Mouse (Mus musculus): ENCODE results near the gene Fastkd5. TPM values are rescaled to one million over a fixed set of nuclear protein-coding genes. Genes with fewer than 3 reads are reported as not detected.
A peak's percentile ranks its signal among the peaks of the same experiment; 100 is the strongest.

Gene Fastkd5
- 8.6 and 9.5 TPM in 2 replicates for polyA plus RNA-seq (2015; fragmentation: Nextera tagmentation; extraction: Ambion mirVana)

DNA sequence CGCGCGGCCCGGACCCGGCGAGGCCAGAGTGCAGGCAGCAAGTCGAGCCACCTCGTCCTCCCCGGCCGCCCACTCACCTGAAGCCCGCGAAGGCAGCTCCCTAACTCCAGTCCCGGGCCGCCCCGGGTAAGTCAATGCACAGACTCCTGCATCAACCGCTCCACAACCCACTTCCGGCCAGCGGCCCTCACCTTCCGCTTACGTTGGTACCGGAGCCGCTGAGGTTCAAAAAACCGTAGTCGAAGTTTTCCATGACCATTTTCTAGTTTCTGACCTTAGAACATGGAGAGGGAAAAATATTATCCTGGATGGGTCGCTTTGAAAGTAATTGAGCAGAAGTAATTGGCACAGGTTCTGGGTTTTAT lies at the start of gene Fastkd5, which contains the start of gene Ubox5:
TSS of gene Fastkd5 (minus strand) at position 189 of the 365 bp plus-strand sequence.
TSS of gene Ubox5 (minus strand) at position 200 of the 365 bp plus-strand sequence.
- peaks cover 23% of the 10 kb centered on the region for H3K36me3 ChIP-seq (replicated peaks)
- H3K9ac ChIP-seq: peak within 1 kb of the TSS; percentile 80
- peaks cover 28% of the 10 kb centered on the region for H3K4me1 ChIP-seq (replicated peaks)
- WGBS (ENCODE audit: insufficient replicate concordance): under 1% methylated on average over 25 of the region's 25 CpGs
- peak within 1 kb of the TSS; percentile 83 for H3K4me3 ChIP-seq (replicated peaks)
- peak; percentile 84 for ATAC-seq (ENCODE audit: insufficient read depth)
- no peaks in the 10 kb centered on the region for H3K9me3 ChIP-seq (replicated peaks)
- H3K4me2 ChIP-seq: peak within 1 kb of the TSS; percentile 85
- peak within 1 kb of the TSS; percentile 80 for H3K27ac ChIP-seq (replicated peaks)
- H3K27me3 ChIP-seq: peaks cover 33% of the 10 kb centered on the region

DNA sequence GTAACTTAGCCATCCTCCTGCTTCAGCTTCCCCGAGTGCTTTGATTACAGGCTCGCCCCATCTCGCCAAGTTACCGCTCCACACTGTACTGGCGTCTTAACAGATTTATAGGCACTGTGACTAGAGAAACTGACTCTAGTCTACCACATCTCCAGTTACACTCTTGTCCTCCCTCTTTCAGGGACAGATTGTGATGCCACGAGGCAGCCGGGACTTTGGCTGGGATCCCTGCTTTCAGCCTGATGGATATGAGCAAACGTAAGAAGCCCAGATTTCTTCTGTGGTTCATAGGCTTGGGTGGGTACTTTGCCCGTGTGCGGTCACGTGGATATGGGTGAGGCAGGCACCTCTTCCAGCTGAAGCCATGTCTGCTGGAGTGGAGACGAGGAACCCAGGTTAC lies 49.3 kb upstream of the Fastkd5 start:
- H3K4me2 ChIP-seq: no peak overlapping the region
- no peak overlapping the region for H3K9ac ChIP-seq
- no peak overlapping the region for H3K27ac ChIP-seq (replicated peaks)
- H3K27me3 ChIP-seq: no peaks in the 10 kb centered on the region
- ATAC-seq (ENCODE audit: insufficient read depth): no peak
- peaks cover 89% of the 10 kb centered on the region for H3K36me3 ChIP-seq (replicated peaks)
- H3K4me3 ChIP-seq (replicated peaks): no peak overlapping the region
- 83% methylated on average over 12 of the region's 12 CpGs for WGBS (ENCODE audit: insufficient replicate concordance)
- H3K4me1 ChIP-seq (replicated peaks): no peaks in the 10 kb centered on the region
- H3K9me3 ChIP-seq (replicated peaks): no peaks in the 10 kb centered on the region

DNA sequence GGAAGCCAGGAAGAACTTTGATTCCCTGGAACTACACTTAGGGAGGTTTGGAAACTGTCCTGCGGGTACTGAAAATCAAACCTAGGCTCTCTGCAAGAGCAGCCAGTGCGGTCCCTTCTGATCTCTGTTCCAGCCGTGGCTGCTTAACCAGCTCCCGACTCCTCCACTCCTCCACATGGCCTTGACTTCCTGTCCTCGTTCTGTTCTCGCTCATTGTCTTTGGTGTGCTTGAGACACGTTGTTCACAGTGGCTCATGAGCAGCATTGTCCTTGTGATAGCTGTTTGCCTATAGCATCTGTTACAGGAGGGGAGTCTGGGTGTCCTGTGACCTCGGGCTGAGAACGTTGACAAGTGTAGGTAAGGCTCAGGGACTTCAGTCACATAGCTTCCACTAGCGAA lies 47.4 kb upstream of the Fastkd5 start:
- Histone ChIP-seq H3K27me3 (no peaks in the 10 kb centered on the region), H3K4me1 (replicated peaks) (no peaks in the 10 kb centered on the region), H3K9me3 (replicated peaks) (no peaks in the 10 kb centered on the region), H3K27ac (replicated peaks) (no peak overlapping the region), H3K9ac (no peak overlapping the region), H3K4me3 (replicated peaks) (no peak overlapping the region), H3K4me2 (no peak overlapping the region), H3K36me3 (replicated peaks) (peaks cover 97% of the 10 kb centered on the region)
- ATAC-seq (ENCODE audit: insufficient read depth): no peak
- WGBS (ENCODE audit: insufficient replicate concordance): 77% methylated on average over 10 of the region's 10 CpGs

DNA sequence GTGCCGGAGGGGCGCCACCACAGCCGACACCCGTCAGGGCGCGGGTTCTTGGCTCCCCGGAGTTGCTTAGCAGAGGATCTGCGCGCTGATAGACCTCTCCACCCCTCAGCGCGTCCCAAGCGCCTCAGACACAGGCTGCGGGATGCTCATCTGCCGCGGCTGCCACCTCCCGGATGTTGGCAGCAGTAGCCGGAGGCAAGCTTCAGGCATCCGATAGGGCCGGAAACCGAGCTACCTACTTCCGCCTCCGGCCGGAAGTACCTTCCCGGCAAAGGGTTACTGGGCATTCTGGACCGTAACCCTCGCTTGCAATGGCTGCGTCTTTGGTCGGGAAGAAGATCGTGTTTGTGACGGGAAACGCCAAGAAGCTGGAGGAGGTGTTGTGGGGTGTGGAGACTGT lies 37.7 kb upstream of the Fastkd5 start, which contains the start of gene Itpa:
TSS of gene Itpa (plus strand) at position 52 of the 400 bp plus-strand sequence.
- peak; percentile 64 for ATAC-seq (ENCODE audit: insufficient read depth)

DNA sequence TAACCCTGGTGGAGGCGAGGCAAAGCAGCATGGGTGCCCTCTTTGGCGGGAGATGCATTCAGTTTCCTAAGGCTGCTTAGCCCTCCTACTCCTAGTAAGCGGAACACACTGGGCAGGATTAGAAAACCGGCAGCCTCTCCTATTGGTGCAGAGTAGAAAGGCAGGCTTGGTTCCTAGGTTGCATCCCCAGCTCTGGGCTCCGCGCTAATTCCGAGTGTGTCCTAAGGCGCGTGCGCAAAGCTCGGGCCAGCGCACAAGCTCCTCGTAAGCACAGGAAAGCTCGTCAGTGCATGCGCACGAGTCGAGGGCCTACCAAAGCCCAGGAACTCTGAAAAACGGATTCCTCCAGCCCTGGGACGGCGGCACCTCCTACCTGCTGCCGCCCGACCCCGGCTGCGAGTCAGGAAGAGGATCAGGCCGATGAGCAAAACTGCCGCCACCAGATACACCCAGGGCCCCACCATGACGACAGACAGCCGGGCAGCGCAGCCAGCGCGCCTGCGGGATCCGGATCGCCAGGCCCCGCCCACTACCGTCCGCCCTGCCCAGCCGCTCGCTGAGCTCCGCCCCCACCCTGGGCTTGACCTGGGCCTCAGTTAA lies 34.4 kb upstream of the Fastkd5 start, which contains the start of gene Ddrgk1:
TSS of gene Ddrgk1 (minus strand) at position 558 of the 600 bp plus-strand sequence.
- WGBS (ENCODE audit: insufficient replicate concordance): under 1% methylated on average over 40 of the region's 40 CpGs
- Histone ChIP-seq H3K36me3 (replicated peaks) (peaks cover 35% of the 10 kb centered on the region), H3K4me3 (replicated peaks) (peak within 1 kb of the TSS; percentile 72), H3K9me3 (replicated peaks) (no peaks in the 10 kb centered on the region), H3K4me1 (replicated peaks) (peaks cover 50% of the 10 kb centered on the region), H3K27me3 (no peaks in the 10 kb centered on the region), H3K27ac (replicated peaks) (peak within 1 kb of the TSS; percentile 97), H3K4me2 (peak within 1 kb of the TSS; percentile 87), H3K9ac (peak within 1 kb of the TSS; percentile 82)
- ATAC-seq (ENCODE audit: insufficient read depth): peak; percentile 92

More for the DNA sequence above, 37.7 kb upstream of the Fastkd5 start, which contains the start of gene Itpa:
- peak within 1 kb of the TSS; percentile 73 for H3K9ac ChIP-seq
- under 1% methylated on average over 31 of the region's 31 CpGs for WGBS (ENCODE audit: insufficient replicate concordance)
- no peaks in the 10 kb centered on the region for H3K9me3 ChIP-seq (replicated peaks)
- peaks cover 28% of the 10 kb centered on the region for H3K36me3 ChIP-seq (replicated peaks)
- H3K27me3 ChIP-seq: no peaks in the 10 kb centered on the region
- peak within 1 kb of the TSS; percentile 85 for H3K4me3 ChIP-seq (replicated peaks)
- peaks cover 62% of the 10 kb centered on the region for H3K4me1 ChIP-seq (replicated peaks)
- peak within 1 kb of the TSS; percentile 75 for H3K4me2 ChIP-seq
- H3K27ac ChIP-seq (replicated peaks): peak within 1 kb of the TSS; percentile 85

DNA sequence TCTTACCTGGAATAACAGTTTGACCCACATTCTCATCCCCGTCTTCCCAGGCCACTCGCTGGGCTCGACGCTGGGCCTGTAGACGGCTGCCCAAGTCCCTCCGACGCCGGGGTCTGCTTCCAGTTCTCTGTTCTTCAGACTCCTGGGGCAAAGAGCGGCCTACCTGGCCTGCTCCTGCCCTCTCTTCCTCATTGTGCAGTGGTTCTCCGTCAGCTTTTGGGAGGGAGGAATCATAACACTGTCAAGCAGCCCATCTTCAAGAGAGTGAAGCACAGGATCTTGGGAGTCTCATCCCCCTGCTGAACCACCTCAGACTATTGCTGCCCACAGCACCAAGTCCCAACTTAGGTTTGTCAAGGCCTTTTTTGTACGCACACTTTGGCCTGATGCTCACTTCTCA lies 33.5 kb upstream of the Fastkd5 start:
- peaks cover 41% of the 10 kb centered on the region for H3K4me1 ChIP-seq (replicated peaks)
- peak overlapping the region; percentile 87 for H3K4me2 ChIP-seq
- WGBS (ENCODE audit: insufficient replicate concordance): 89% methylated on average over 11 of the region's 11 CpGs
- peaks cover 43% of the 10 kb centered on the region for H3K36me3 ChIP-seq (replicated peaks)
- peak overlapping the region; percentile 82 for H3K9ac ChIP-seq
- peak overlapping the region; percentile 97 for H3K27ac ChIP-seq (replicated peaks)
- H3K27me3 ChIP-seq: no peaks in the 10 kb centered on the region
- H3K4me3 ChIP-seq (replicated peaks): peak overlapping the region; percentile 72
- H3K9me3 ChIP-seq (replicated peaks): no peaks in the 10 kb centered on the region
- no peak for ATAC-seq (ENCODE audit: insufficient read depth)

DNA sequence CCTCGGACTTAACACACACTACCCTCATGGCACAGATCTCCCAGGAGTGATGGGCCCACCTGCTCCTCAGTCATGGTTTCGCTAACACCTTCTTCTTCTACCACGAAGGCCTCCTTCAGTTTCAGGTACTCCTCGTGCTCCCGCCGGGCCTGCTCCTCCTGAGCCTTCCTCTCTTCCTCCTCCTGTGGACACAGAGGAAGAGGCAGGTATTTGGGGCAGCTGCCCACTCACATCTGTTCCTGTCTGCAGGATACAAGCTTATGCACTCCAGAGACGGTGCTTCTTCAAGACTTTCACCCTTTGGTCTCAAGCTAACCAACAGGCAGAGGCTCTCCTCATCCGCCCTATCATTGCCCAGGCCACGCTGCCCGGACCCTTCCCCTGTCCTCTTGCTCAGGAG lies 28.7 kb upstream of the Fastkd5 start:
- H3K4me1 ChIP-seq (replicated peaks): peaks cover 52% of the 10 kb centered on the region
- H3K36me3 ChIP-seq (replicated peaks): peaks cover 90% of the 10 kb centered on the region

DNA sequence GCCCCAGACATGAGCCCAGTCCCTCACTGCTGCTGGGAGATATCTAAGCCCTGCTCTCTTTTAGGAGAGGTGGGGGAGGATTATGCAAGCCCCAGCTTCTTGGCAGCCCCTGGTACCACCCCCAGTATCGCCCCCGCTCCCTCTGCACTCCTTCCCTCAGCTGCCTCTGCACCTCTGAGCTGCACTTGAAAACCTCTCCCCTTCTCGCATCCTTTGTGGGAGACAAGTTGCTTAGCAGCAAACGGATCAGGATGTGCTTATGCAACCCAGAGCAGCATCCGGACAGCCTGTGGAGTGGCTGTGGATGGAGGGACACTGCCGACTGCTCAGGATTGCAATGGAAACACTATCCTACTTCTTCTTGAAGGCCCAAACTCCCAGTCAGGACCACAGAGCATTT lies 27.7 kb upstream of the Fastkd5 start:
- ATAC-seq (ENCODE audit: insufficient read depth): no peak
- no peaks in the 10 kb centered on the region for H3K27me3 ChIP-seq
- no peaks in the 10 kb centered on the region for H3K9me3 ChIP-seq (replicated peaks)
- H3K36me3 ChIP-seq (replicated peaks): peaks cover 94% of the 10 kb centered on the region
- peak overlapping the region; percentile 29; the same call in 1 of the 2 replicates for H3K27ac ChIP-seq (replicated peaks)
- WGBS (ENCODE audit: insufficient replicate concordance): 80% methylated on average over 6 of the region's 6 CpGs
- H3K9ac ChIP-seq: no peak overlapping the region
- H3K4me3 ChIP-seq (replicated peaks): no peak overlapping the region
- peaks cover 46% of the 10 kb centered on the region for H3K4me1 ChIP-seq (replicated peaks)
- H3K4me2 ChIP-seq: no peak overlapping the region

More for the DNA sequence above, 28.7 kb upstream of the Fastkd5 start:
- no peak overlapping the region for H3K4me3 ChIP-seq (replicated peaks)
- 0 out of 2 replicates have a peak overlapping the region, but pooled peaks have one; percentile 3 for H3K9ac ChIP-seq
- no peak overlapping the region for H3K27ac ChIP-seq (replicated peaks)
- no peak for ATAC-seq (ENCODE audit: insufficient read depth)
- H3K4me2 ChIP-seq: no peak overlapping the region
- H3K27me3 ChIP-seq: no peaks in the 10 kb centered on the region
- WGBS (ENCODE audit: insufficient replicate concordance): 88% methylated on average over 10 of the region's 10 CpGs
- H3K9me3 ChIP-seq (replicated peaks): no peaks in the 10 kb centered on the region

DNA sequence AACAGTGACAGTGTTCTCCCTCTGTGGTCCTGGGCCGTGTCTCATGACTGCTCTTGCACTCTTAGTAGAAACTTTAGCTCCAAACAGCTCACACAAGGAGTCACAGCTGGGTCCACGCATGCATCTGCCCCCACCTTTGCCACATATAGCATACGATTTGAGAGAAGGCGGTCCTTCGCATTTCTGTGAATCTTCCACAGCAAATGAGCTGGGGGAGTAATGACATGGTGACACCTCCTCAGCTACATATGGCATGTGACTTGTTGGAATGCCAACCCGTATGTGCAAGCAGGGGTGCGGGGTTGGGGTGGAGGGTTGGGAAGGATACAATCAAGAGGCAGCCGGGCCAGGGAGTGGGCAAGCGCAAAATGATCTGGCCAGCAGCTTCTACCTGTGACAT lies 26.7 kb upstream of the Fastkd5 start:
- Histone ChIP-seq H3K27me3 (no peaks in the 10 kb centered on the region), H3K36me3 (replicated peaks) (peaks cover 87% of the 10 kb centered on the region), H3K4me1 (replicated peaks) (peaks cover 42% of the 10 kb centered on the region), H3K4me2 (0 out of 2 replicates have a peak overlapping the region, but pooled peaks have one; percentile 59), H3K4me3 (replicated peaks) (no peak overlapping the region), H3K9ac (0 out of 2 replicates have a peak overlapping the region, but pooled peaks have one; percentile 31), H3K27ac (replicated peaks) (peak overlapping the region; percentile 89), H3K9me3 (replicated peaks) (no peaks in the 10 kb centered on the region)
- ATAC-seq (ENCODE audit: insufficient read depth): no peak
- 90% methylated on average over 9 of the region's 9 CpGs for WGBS (ENCODE audit: insufficient replicate concordance)

DNA sequence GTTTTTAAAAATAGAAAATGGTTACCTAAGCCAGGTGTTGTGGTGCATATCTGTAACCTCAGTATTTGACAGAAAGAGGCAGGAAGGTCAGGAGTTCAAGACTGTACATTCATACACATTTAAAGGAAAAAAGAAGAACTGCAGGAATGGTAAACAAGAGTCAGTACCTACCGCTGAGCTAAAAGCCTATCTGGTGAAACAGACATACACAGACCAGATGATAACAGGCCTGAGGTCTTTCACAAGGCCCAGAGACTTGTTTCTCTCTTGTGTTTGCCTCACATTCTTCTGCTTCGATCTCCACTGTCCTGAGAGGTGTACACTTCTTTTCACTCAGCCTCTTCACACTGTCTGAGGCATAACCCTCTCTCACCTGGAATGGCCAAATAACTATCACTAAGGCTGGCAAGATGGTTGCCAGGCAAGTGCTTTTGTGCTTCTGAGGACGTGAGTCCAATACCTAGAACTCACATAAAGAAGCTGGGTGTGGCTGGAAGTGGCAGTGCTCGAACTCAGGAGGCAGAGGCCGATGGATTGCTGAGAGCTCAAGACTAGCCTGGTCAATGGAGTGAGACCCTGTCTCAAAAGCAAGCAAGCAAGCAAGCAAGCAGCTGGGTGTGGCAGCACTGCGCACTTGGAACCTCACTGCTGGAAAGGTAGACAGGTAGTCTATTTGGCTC lies 26.0 kb upstream of the Fastkd5 start:
- peak; percentile 92 for ATAC-seq (ENCODE audit: insufficient read depth)
- 40% methylated on average over 6 of the region's 6 CpGs for WGBS (ENCODE audit: insufficient replicate concordance)
- Histone ChIP-seq H3K27ac (replicated peaks) (peak overlapping the region; percentile 89), H3K36me3 (replicated peaks) (peaks cover 81% of the 10 kb centered on the region), H3K4me2 (peak overlapping the region; percentile 59), H3K9me3 (replicated peaks) (no peaks in the 10 kb centered on the region), H3K4me3 (replicated peaks) (peak overlapping the region; percentile 11; the same call in 1 of the 2 replicates), H3K4me1 (replicated peaks) (peaks cover 42% of the 10 kb centered on the region), H3K9ac (peak overlapping the region; percentile 31; the same call in 1 of the 2 replicates), H3K27me3 (no peaks in the 10 kb centered on the region)

DNA sequence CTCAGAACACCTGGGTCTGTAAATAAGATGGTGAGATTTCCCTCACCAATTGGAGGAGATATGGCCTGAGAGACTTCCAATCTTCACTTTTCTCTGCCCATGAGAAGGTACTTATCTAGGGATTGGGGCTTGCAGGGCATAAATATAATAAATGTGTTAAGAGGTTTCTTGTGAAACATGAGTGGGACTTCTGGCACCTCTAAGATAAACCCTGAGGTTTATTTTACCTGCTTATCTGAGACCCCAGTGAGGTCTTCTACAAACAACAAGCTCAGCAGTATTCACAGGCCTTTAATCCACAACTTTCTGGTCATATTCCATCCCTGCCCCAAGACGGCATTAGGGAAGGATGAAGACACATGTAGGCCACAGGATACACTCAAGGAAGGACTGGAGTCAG lies 23.9 kb upstream of the Fastkd5 start:
- peaks cover 68% of the 10 kb centered on the region for H3K36me3 ChIP-seq (replicated peaks)
- H3K4me1 ChIP-seq (replicated peaks): peaks cover 42% of the 10 kb centered on the region
- H3K4me2 ChIP-seq: no peak overlapping the region
- H3K9ac ChIP-seq: no peak overlapping the region; the same call in 1 of the 2 replicates
- H3K4me3 ChIP-seq (replicated peaks): no peak overlapping the region
- WGBS (ENCODE audit: insufficient replicate concordance): 43% methylated on average over 1 of the region's 1 CpGs
- H3K27ac ChIP-seq (replicated peaks): peak overlapping the region; percentile 89
- H3K9me3 ChIP-seq (replicated peaks): no peaks in the 10 kb centered on the region
- no peaks in the 10 kb centered on the region for H3K27me3 ChIP-seq
- peak; percentile 20; the same call in 1 of the 2 replicates for ATAC-seq (ENCODE audit: insufficient read depth)
